Mouse (Mus musculus): ENCODE measurements around the gene Nup210l.
"Not testable (repeated sequence)": the region's sequence is repeated elsewhere in the genome, so short reads cannot be mapped to it uniquely, and the experiment has no call there.

Nup210l gene

GRCm38 (mm10) chr3:90097928-90098327, 6.0 kb upstream of the Nup210l start:
- no peak for DNase-seq

GRCm38 (mm10) chr3:90101010-90101409, 2.9 kb upstream of the Nup210l start:
- no peak for DNase-seq

- no peak for DNase-seq
Observed at GRCm38 (mm10) chr3:90101673-90102072, 2.3 kb upstream of the Nup210l start.

GRCm38 (mm10) chr3:90102239-90102638, 1.7 kb upstream of the Nup210l start:
- DNase-seq: peak; percentile 40 to 61

- no peak for DNase-seq
Observed at GRCm38 (mm10) chr3:90103176-90103575, 756 bp upstream of the Nup210l start.

GRCm38 (mm10) chr3:90111706-90112105, 7.8 kb downstream of the Nup210l start:
- DNase-seq: no peak

GRCm38 (mm10) chr3:90114342-90114741, 10.4 kb downstream of the Nup210l start:
- DNase-seq: peak; percentile 41 to 49

GRCm38 (mm10) chr3:90115526-90115925, 11.6 kb downstream of the Nup210l start:
- no peak for DNase-seq

- DNase-seq: no peak
Observed at GRCm38 (mm10) chr3:90118132-90118790, 14.3 kb downstream of the Nup210l start.

GRCm38 (mm10) chr3:90122036-90122435, 18.1 kb downstream of the Nup210l start:
- not testable (repeated sequence) for DNase-seq

GRCm38 (mm10) chr3:90125710-90126109, 21.8 kb downstream of the Nup210l start:
- DNase-seq: no peak

GRCm38 (mm10) chr3:90127881-90128280, 23.9 kb downstream of the Nup210l start:
- DNase-seq: no peak

- no peak for DNase-seq
Observed at GRCm38 (mm10) chr3:90132745-90133144, 28.8 kb downstream of the Nup210l start.

GRCm38 (mm10) chr3:90133331-90133730, 29.4 kb downstream of the Nup210l start:
- no peak for DNase-seq

- DNase-seq: no peak
Observed at GRCm38 (mm10) chr3:90134483-90134882, 30.6 kb downstream of the Nup210l start.

- no peak for DNase-seq
Observed at GRCm38 (mm10) chr3:90134993-90135392, 31.1 kb downstream of the Nup210l start.

- peak; percentile 37 to 43 for DNase-seq
Observed at GRCm38 (mm10) chr3:90136660-90137059, 32.7 kb downstream of the Nup210l start.

- DNase-seq: no peak
Observed at GRCm38 (mm10) chr3:90137606-90138005, 33.7 kb downstream of the Nup210l start.

- no peak for DNase-seq
Observed at GRCm38 (mm10) chr3:90139962-90140361, 36.0 kb downstream of the Nup210l start.

GRCm38 (mm10) chr3:90145461-90145860, 41.5 kb downstream of the Nup210l start:
- no peak for DNase-seq

GRCm38 (mm10) chr3:90146651-90147050, 42.7 kb downstream of the Nup210l start:
- no peak for DNase-seq

- no peak for DNase-seq
Observed at GRCm38 (mm10) chr3:90151086-90151740, 47.3 kb downstream of the Nup210l start.

- no peak for DNase-seq
Observed at GRCm38 (mm10) chr3:90155996-90156395, 52.1 kb downstream of the Nup210l start.

- DNase-seq: no peak
Observed at GRCm38 (mm10) chr3:90159757-90160156, 55.8 kb downstream of the Nup210l start.

- DNase-seq: no peak
Observed at GRCm38 (mm10) chr3:90161541-90161940, 57.6 kb downstream of the Nup210l start.
